Mouse (Mus musculus) spleen, adult 2 months (tissue): Measurements from ENCODE around the gene Rbms3. TPM values are rescaled to one million over a fixed set of nuclear protein-coding genes. Genes with fewer than 3 reads are reported as not detected.

ENCODE experiments used
- DNase-seq, 2 experiments: peaks; one replicate each; pipeline versions ENCODE4 v3.0.0 to v3.0.0-alpha.2; 2012 to 2021; ENCODE audit warnings: low spot score in 2 of 2, low read depth in 1 of 2
- H3K27ac ChIP-seq: fragments of 200-500 bp; 2 replicates; pipeline ENCODE4 v1.5.1; 2012; ENCODE audit warnings: low read length, inconsistent platforms; ENCODE audit not compliant: insufficient read depth
- H3K27me3 ChIP-seq: fragments of 200-500 bp; 2 replicates; pipeline ENCODE4 v1.6.1; 2012; ENCODE audit warnings: mild to moderate bottlenecking, moderate library complexity, low read length, inconsistent platforms; ENCODE audit not compliant: control insufficient read depth, insufficient read depth
- H3K36me3 ChIP-seq: fragments of 200-500 bp; 2 replicates; pipeline ENCODE4 v1.6.1; 2012; ENCODE audit warnings: mild to moderate bottlenecking, low read length, inconsistent platforms; ENCODE audit not compliant: control insufficient read depth, insufficient read depth
- H3K4me1 ChIP-seq: fragments of 200-500 bp; 2 replicates; pipeline ENCODE4 v1.6.1; 2011; ENCODE audit warnings: inconsistent platforms; ENCODE audit not compliant: control insufficient read depth, insufficient read depth, insufficient read length
- H3K4me3 ChIP-seq: fragments of 200-500 bp; 2 replicates; pipeline ENCODE4 v1.5.1; 2011; ENCODE audit warnings: mild to moderate bottlenecking, inconsistent platforms; ENCODE audit not compliant: insufficient read depth, insufficient read length; ENCODE audit errors: extremely low read depth
- CTCF ChIP-seq: fragments of 200-500 bp; IDR thresholded peaks from 2 replicates; pipeline ENCODE4 v1.5.1; 2011; ENCODE audit warnings: mild to moderate bottlenecking, inconsistent platforms; ENCODE audit not compliant: insufficient read depth, insufficient read length, insufficient replicate concordance; ENCODE audit errors: extremely low read depth
- POLR2A ChIP-seq: fragments of 200-500 bp; IDR thresholded peaks from 2 replicates; pipeline ENCODE4 v1.6.1; 2011; ENCODE audit warnings: low read depth, low read length, inconsistent platforms
- whole genome bisulfite sequencing: fragments of 180-500 bp; shearing (Covaris S2); methylation state at CpG from one replicate; pipeline ENCODE4 v1.1.7; 2018; 5-methylcytosine and 5-hydroxymethylcytosine counted together
- polyA plus RNA-seq: library from polyadenylated mRNA; depleted of rRNA; stranded (reverse); fragments of >200 nt; gene quantifications from 2 replicates; pipeline ENCODE4 v1.2.3, GENCODE M21; 2012

Rbms3 gene
- polyA plus RNA-seq, 1 experiment = 6.8 TPM

GRCm38 (mm10) chr9:116762395-116763025 lies 867.2 kb downstream of the Rbms3 start:
- Histone ChIP-seq H3K4me1 (no peaks in the 10 kb centered on the region), H3K27ac (no peak overlapping the region), H3K4me3 (no peak overlapping the region), H3K27me3 (no peaks in the 10 kb centered on the region), H3K36me3 (no peaks in the 10 kb centered on the region)
- WGBS = 47% methylated on average over 10 of the region's 10 CpGs
- TF ChIP-seq CTCF (no peak), POLR2A (no peak)
- no peak for DNase-seq

- no peak for DNase-seq
- WGBS = 82% methylated on average over 11 of the region's 11 CpGs
- TF ChIP-seq POLR2A = no peak
- no peak for TF ChIP-seq CTCF
- H3K36me3 ChIP-seq = no peaks in the 10 kb centered on the region
- no peaks in the 10 kb centered on the region for H3K4me1 ChIP-seq
- no peaks in the 10 kb centered on the region for H3K27me3 ChIP-seq
- H3K27ac ChIP-seq = no peak overlapping the region
- no peak overlapping the region for H3K4me3 ChIP-seq
Observed at GRCm38 (mm10) chr9:116748857-116749584, 880.7 kb downstream of the Rbms3 start.

- Histone ChIP-seq H3K4me3 (no peak overlapping the region), H3K27ac (no peak overlapping the region), H3K4me1 (no peaks in the 10 kb centered on the region), H3K36me3 (no peaks in the 10 kb centered on the region), H3K27me3 (no peaks in the 10 kb centered on the region)
- no peak for DNase-seq
- TF ChIP-seq POLR2A = no peak
- TF ChIP-seq CTCF = no peak
- WGBS = 86% methylated on average over 4 of the region's 4 CpGs
Observed at GRCm38 (mm10) chr9:116748346-116748745, 881.4 kb downstream of the Rbms3 start.

GRCm38 (mm10) chr9:116746871-116747270 lies 882.8 kb downstream of the Rbms3 start:
- DNase-seq = no peak
- 78% methylated on average over 3 of the region's 3 CpGs for WGBS
- H3K36me3 ChIP-seq = no peaks in the 10 kb centered on the region
- no peak overlapping the region for H3K4me3 ChIP-seq
- no peaks in the 10 kb centered on the region for H3K27me3 ChIP-seq
- H3K4me1 ChIP-seq = no peaks in the 10 kb centered on the region
- TF ChIP-seq CTCF = no peak
- TF ChIP-seq POLR2A = no peak
- H3K27ac ChIP-seq = no peak overlapping the region

GRCm38 (mm10) chr9:116737786-116738185 lies 891.9 kb downstream of the Rbms3 start:
- Histone ChIP-seq H3K36me3 (no peaks in the 10 kb centered on the region), H3K27ac (no peak overlapping the region), H3K4me1 (no peaks in the 10 kb centered on the region), H3K27me3 (no peaks in the 10 kb centered on the region), H3K4me3 (no peak overlapping the region)
- DNase-seq = no peak
- no peak for TF ChIP-seq POLR2A
- no peak for TF ChIP-seq CTCF
- WGBS = 86% methylated on average over 2 of the region's 2 CpGs

GRCm38 (mm10) chr9:116729172-116729571 lies 900.5 kb downstream of the Rbms3 start:
- DNase-seq = no peak
- TF ChIP-seq POLR2A (no peak), CTCF (no peak)
- no peaks in the 10 kb centered on the region for H3K4me1 ChIP-seq
- H3K36me3 ChIP-seq = no peaks in the 10 kb centered on the region
- no peak overlapping the region for H3K27ac ChIP-seq
- no peak overlapping the region for H3K4me3 ChIP-seq
- WGBS = 78% methylated on average over 6 of the region's 6 CpGs
- no peaks in the 10 kb centered on the region for H3K27me3 ChIP-seq

GRCm38 (mm10) chr9:116728655-116729054 lies 901.1 kb downstream of the Rbms3 start:
- H3K27ac ChIP-seq = no peak overlapping the region
- H3K4me1 ChIP-seq = no peaks in the 10 kb centered on the region
- H3K27me3 ChIP-seq = no peaks in the 10 kb centered on the region
- DNase-seq = no peak
- H3K4me3 ChIP-seq = no peak overlapping the region
- WGBS = 78% methylated on average over 7 of the region's 7 CpGs
- no peaks in the 10 kb centered on the region for H3K36me3 ChIP-seq
- TF ChIP-seq POLR2A (no peak), CTCF (no peak)
